Mouse (Mus musculus) cerebellum, postnatal 10 days (tissue): ENCODE data around the gene Ccdc27.
A peak's percentile ranks its signal among the peaks of the same experiment; 100 is the strongest.

Experiments used
- DNase-seq, 2 experiments: peaks; one replicate each; pipeline ENCODE4 v3.0.0; 2021; ENCODE audit warnings: mixed read lengths in 2 of 2

The Ccdc27 gene

DNA sequence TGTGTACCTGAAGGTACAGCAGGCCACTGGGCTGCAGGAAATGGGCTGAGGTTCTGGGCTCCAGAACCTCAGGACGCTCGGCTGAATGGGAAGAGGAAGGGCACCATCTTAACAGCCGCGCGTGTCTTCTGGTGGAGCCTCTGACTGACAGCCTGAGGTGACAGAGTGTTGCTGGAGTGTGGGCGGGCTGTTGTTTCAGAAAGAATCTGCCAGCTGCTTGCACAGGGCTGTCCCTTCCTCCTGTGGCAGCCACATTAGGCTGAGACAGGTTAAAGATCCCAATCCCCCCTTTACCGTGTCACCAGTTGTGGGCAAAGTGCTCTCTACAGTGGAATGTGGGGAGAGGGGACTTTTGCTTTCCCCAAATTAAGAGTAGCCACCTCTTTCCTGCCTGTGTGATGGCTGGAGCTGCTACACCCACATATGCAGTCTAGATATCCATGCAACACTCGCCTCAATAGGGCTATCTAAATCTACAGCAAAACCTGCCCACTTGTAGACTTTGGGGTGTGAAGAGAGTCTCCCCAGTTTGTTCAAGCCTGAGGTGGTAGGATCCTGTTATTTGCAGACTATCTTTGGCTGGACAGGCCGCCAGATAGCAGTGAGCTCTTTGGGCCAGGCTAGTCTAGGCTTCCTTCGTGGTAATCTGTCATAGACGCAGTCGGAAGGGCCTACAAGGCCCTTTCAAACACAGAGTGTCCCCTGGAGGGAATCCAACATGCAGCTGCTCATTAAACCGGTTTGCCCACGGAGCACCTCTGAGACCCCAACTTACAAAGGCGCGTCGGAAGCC is 17.6 kb downstream of the Ccdc27 start:
- DNase-seq, result no peak

DNA sequence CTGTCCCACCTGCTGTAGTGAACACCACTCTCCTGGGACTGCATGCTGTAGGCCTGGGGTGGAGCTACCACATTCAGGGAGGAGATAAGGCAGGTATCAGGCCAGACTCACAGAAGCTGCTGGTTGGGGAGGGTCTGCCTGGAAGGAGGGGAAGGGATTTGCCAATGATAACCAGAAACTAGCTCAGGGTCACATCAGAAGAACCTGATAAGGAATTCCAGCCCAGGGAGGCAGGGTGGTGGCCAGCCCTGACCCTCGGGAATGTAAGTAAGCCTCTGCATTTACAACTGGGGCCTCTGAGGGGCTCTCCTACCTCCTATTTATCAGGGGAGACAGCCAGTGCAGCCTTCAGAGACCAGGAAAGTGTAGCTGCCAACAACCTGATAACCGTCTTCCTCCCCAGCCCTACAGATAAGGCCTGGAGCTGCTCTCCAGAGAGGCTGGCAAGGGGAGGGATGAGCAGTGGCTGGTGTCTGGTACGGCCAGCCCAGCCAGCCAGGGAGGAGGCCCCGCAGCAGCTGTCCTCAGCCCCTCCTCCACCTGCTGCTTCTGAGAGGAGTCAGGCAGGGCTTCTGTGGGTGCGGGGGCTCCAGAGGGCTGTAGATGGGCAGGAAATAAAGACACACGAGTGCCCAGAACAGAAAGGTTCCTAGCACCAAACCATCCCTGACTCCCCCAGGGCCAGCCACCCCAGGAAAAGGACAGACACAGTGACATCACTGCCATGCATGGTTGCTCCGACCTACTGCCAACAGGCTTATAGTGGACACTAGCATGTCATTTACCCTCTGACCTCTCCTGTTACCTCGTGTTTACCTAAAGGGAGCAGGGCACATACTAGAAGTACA is 18.5 kb downstream of the Ccdc27 start:
- DNase-seq, result peak in 1 of 2 experiments; percentile 40

DNA sequence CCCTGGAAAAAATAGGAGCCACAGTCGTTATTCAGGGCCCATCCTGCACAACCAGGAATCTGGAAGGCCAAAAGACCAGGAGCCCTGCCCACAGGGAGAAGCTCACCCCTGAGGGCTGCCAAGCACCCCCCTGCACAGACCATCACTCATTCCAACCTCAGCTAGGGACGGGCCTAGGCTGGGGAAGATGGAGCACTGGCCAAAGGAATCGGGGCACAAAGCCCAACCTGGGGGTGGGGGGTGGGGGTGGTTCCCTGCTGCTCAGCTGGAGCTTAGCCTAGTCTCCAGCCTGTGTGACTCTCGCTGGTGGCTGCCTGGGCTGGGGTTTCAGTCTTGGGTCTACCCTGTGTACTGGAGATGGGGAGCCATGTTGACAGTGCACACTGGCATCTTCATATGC is 19.6 kb downstream of the Ccdc27 start:
- DNase-seq, result peak in 1 of 2 experiments; percentile 34

DNA sequence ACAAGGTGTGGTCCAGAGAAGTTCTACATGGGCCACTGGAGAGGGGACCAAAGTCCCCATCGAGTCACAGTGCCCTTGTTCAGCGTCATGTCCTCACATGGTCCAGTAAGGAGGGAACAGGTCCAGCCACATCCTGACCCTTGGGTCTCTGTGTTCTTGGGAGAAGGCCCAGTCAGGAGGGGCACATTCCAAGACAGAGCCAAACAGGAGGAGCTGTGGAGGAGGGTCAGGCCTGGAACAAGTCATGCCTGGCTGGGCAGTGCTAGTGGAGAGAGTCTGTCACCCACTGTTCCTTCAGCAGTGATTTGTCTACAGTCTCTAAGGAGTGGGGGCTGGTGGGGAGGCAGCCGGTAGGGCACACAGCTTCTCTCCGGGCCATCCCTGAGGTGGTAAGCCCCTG is 20.1 kb downstream of the Ccdc27 start:
- peak; percentile 40 to 53 for DNase-seq

DNA sequence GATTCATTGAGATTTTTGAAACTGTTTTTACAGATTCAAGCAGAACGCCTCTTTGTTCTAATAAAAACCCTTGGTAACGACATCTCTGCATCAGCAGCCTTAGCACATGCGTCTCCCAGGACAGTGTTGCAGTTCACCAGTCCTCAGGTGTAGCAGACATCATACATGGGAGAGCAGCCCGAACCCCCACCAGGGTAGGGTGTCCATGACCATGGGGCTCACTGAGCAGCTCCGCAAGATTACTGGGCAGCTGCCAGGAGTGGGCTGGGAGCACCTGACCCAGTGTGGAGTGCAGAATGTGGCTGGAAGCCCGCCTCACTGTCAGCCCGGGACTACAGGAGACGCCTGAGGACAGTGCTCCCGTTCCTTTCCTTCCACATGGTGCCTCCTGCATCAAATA is 21.0 kb downstream of the Ccdc27 start:
- peak; percentile 37 to 48 for DNase-seq

DNA sequence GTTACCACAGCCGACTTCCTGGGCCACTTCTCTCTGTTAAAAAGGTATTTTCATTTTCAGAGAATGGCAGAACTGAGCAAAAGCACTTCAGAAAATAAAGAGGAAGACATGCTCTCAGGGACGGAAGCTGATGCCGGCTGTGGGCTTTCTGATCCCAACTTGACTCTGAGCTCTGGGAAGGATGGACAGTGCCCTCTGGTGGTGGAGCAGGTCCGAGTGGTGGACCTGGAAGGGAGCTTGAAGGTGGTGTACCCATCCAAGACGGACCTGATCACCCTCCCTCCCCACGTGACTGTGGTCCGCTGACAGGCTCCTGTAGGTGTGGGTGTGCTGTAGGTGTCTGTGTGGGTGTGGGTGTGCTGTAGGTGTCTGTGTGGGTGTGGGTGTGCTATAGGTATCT is 22.9 kb downstream of the Ccdc27 start:
- DNase-seq, result peak; percentile 62 to 64

DNA sequence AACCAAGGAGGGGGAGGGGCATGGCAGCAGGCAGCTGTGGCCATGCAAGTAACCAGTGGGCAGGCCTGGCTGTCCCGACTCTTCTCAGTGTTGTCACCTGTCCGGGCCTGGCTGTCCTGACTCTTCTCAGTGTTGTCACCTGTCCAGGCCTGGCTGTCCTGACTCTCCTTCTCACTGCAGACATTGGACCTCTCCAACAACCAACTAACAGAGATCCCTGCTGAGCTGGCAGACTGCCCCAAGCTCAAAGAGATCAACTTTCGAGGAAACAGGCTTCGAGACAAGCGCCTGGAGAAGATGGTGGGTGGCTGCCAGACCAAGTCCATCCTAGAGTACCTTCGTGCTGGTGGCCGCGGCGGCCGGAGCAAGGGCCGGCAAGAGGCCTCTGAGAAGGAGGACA is 27.0 kb downstream of the Ccdc27 start:
- DNase-seq, result peak in 1 of 2 experiments; percentile 36

DNA sequence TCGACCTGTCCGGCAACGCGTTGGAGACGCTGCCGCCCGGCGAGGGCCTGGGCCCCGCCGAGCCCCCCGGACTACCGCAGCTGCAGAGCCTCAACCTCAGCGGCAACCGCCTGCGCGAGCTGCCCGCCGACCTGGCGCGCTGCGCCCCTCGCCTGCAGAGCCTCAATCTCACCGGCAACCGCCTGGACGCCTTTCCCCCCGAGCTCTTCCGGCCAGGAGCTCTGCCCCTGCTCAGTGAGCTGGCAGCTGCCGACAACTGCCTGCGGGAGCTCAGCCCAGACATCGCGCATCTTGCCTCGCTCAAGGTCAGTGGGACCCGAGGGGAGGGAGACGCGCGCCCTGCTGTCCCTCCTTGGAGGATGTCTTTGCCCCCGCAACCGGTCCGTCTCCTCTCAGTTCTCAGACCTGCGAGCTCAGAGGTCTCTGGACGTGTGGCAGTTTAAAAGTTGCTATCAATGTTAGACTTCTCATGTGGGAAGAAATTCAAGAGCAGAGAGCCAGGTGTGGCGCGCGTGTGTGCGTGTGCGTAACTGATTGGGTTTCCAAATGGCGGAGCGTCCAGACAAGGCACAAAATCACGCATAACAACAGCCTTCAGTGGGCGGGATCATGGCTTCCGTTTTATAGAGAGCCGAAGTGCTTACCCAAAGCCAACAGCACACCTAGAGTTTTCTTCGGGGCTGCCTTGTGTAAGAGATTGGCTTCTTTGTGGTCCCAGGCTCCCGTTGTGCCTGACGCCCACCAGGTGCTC is 30.2 kb downstream of the Ccdc27 start:
- DNase-seq, result peak; percentile 41 to 47

DNA sequence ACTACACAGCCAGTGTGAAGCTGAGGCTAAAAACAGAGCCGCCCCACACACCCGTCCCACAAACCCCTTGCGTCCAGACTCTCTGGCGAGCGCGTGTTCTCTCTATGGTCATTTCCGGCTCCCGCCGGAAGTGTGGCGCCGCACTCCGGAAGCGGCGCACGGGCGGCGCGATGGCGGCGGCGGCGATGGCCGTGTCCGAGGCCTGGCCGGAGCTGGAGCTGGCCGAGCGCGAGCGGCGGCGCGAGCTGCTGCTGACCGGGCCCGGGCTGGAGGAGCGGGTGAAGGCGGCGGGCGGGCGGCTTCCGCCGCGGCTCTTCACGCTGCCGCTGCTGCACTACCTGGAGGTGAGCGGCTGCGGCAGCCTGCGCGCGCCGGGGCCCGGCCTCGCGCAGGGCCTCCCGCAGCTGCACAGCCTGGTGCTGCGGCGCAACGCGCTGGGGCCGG is 30.8 kb downstream of the Ccdc27 start, which contains the start of gene Lrrc47:
Gene Lrrc47, plus strand, starts transcription at position 86 of the 444 bp plus-strand sequence.
- peak; percentile 90 to 91 for DNase-seq

DNA sequence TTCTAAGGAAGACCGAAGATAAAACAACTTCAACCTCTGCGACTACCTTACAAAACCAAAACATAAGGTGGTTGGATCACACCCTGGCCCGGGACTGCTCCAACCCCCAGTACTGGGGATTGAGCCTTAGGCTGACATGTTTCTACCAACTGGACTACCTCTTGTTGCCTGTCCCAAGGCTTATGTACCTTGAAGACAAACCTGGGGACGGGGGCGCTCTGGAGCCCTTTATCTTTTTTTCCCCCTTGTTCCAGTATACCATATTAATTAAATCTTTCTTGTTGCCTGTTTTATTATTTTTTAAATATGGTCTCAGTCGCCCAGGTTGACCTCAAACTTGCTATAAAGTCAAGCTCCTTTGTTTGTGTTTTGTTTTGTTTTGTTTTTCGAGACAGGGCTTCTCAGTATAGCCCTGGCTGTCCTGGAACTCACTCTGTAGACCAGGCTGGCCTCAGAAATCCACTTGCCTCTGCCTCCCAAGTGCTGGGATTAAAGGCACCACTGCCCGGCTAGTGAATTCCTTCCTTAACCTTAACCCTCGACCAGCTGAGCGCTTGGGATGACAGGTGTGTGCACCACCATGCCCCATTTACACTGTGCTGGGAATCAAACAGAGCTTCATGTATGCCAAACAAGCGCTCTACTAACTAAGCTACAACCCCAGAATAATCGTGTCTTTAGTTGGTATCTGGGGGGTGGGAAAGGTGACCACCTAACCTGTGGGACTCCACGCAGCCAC is 31.4 kb downstream of the Ccdc27 start:
- no peak for DNase-seq

DNA sequence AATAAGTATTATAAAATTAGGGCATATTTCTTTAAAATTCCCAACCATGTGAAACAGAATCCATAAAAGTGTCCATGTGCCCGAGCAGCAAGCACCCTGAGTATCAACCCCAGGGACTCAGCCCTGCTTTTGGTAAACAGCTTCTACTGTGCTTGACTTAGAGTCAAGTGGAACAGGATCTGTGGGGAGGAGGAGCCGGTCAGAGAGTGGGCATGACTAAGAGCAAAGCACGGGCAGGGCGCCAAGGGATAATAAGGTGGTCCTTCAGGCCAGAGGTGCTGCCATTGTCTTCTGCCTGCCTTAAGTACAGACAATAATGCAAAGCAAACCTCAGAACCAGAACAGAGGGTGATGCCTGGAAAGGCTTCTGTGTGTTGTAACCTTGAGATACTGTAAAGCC is 34.7 kb downstream of the Ccdc27 start:
- DNase-seq, result peak in 1 of 2 experiments; percentile 33

DNA sequence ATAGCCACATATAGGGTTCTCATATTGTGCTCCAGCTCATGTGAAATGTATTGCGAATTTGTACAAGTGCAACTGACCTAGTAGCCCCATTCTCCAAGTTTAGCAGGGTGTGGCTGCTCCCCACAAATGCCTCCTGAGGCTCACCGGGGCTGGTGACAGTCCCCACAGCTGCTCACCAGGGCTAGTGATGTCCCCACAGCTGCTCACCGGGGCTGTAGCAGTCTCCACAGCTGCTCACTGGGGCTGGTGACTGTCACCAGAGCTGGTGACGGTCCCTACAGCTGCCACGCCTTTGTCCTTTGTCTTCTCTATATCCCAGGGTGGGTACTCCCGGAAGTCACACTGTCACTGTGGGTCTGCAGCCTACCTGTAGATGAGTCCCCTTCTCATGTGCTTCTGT is 36.2 kb downstream of the Ccdc27 start:
- no peak for DNase-seq

DNA sequence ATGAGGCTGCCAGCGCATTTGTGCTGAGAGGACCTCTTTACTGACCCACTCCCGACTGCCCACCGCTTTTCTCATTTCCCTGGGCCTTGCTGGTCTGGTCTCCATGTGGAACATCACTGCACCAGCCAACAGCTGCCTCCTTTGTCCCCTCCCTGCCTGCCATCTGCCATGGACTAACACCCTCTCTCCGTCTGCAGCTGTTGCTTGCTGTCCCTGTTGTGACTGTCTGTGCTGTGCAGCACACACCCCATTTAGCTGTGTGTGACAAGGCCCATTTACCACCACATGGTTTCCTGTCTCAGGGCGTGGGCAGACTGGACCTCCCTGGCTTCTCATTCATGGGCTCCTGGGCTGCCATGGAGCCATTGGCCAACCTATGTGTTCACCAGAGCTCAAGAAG is 37.0 kb downstream of the Ccdc27 start:
- no peak for DNase-seq

DNA sequence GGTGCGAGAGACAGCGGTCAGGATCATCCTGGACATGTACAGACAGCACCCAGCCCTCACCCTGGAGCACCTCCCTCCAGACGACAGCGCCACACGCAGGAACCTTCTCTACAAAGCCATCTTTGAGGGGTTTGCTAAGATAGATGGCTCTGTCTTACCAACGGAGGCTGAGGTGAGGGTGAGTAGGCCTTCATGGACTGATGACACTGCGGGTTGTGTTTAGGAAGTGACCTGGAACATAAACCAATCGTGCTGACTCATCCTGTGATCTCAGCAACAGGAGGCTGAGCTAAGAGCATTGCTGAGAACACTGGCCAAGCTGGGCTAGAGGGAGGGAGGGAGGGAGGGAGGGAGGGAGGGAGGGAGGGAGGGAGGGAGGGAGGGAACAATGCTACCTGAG is 49.0 kb downstream of the Ccdc27 start:
- DNase-seq, result no peak

DNA sequence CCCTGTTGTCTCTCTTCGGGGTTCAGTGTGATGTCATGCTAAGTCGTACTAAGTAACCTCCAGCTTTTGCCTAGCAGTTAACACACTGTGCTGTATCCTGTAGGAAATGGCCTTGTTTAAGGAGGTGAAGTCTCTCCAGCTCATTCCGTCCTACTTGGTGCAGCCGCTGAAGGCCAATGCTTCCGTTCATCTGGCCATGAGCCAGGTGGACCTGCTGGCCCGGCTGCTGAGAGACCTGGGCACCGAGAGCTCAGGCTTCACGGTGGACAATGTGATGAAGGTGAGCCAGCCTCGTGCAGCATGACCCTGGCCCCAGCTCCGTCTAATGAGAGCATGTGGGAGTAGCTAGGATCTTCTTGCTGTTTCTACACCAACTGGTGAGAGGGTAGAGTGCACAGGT is 49.8 kb downstream of the Ccdc27 start:
- DNase-seq, result peak in 1 of 2 experiments; percentile 25

DNA sequence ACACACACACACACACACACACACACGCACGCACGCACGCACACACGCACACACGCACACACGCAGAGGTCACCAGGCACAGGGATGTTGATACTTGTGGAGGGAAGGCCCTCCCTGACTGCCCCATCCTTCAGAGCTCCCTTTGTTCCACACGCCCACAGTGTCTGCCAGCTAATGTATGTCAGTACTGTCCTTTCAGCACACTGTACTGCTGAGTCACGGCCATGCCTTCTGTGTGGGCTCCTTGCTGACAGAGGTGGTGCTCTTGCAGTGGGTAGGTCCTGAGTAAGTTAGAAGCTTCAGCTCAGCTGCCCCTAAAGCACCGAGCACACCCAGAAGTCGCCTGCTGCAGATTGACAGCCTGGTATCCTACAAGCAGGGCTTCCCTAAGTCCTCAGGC is 62.0 kb downstream of the Ccdc27 start:
- no peak for DNase-seq

DNA sequence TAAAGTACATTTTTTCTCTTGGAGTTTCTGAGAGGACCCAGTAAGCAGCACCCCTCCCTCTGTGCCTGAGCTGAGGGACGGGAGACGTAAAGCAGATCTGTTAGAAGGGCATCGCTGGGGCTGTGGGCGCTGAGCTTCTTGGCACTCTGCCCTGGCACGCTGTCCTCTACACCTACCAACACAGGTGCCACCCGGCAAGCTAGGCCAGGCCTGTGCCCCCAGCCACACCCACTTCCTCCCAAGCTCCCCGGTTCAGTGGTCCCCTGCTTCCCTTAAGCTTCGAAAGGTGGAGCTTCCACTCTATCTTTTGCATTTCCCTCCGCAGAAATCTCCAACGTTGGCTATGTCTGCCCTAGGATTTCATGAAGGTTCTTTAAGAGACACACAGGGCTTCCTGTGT is 63.2 kb downstream of the Ccdc27 start:
- DNase-seq, result no peak
